Mouse (Mus musculus) spleen, postnatal 4 days (tissue): ENCODE measurements around the gene Lhfpl5.

ENCODE experiments used
- DNase-seq, 2 experiments: peaks; one replicate each; pipeline ENCODE4 v3.0.0; 2022; ENCODE audit warnings: low spot score in 2 of 2

The Lhfpl5 gene

DNA sequence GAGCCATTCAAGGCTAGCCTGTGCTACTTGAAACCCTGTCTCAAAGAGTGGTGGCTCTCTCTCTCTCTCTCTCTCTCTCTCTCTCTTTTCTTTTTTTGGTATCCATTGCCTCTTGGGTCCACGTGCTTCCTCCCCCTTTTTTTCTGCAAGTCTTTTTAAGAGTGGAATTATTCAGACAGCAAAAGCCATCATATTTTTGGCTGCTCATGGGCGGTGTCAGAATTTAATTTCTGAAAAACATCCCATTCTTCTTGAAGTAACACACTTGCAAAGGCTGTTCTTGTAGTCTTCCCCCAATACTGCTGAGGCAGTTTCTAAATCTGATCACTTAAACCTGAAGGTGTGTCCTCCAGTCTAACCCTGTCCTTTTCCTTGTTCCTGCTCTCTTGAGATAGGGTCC, 51.5 kb downstream of the Lhfpl5 start:
- no peak for DNase-seq

- DNase-seq, result no peak
Observed at GRCm38 (mm10) chr17:28628248-28629124, 53.0 kb downstream of the Lhfpl5 start.

GRCm38 (mm10) chr17:28629125-28629524, 53.7 kb downstream of the Lhfpl5 start:
- DNase-seq, result no peak
